Mouse (Mus musculus) layer of hippocampus, adult 9-11 months (tissue): ENCODE data around the gene Gm49358.

Experiments used
- DNase-seq: peaks from one replicate; pipeline ENCODE4 v3.0.0; 2022

Gene Gm49358

DNA sequence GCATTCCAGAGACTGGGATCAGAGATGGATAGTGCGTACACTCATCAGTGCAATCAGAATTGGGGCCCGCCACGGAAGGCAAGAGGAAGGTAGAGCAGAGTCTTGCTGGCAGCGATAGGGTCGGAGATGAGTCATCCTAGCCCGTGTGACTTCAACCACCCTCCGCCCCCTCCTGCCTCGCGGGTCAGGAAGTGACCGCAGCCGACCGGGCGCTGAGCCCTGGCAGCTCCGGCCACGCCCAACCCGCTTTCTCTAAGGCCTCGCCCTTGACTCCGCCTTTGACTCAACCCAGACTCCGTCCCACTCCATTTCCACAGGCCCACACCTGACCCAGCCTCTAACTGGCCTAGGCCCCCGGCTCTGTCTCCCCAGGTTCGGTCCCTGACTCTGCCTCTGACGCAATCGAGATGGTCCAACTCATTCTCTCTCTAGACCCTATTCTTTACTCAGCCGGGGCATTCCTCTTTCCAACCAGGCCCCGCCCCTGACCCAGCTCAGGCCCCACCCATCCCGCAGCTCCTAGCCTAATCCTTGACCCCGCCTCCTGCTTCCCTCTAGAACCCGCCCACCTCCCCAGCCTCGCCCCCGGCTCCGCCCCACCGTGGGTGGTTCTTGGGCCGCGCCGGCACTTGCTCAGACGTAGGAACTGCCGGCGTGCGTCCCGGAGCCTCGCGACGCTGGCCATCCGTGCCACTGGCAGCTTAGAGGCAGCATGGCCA, 14.8 kb downstream of the Gm49358 start, which contains the start of gene Nt5dc3:
Gene Nt5dc3, plus strand, starts transcription at position 608 of the 719 bp plus-strand sequence.
- peak; percentile 96 for DNase-seq

DNA sequence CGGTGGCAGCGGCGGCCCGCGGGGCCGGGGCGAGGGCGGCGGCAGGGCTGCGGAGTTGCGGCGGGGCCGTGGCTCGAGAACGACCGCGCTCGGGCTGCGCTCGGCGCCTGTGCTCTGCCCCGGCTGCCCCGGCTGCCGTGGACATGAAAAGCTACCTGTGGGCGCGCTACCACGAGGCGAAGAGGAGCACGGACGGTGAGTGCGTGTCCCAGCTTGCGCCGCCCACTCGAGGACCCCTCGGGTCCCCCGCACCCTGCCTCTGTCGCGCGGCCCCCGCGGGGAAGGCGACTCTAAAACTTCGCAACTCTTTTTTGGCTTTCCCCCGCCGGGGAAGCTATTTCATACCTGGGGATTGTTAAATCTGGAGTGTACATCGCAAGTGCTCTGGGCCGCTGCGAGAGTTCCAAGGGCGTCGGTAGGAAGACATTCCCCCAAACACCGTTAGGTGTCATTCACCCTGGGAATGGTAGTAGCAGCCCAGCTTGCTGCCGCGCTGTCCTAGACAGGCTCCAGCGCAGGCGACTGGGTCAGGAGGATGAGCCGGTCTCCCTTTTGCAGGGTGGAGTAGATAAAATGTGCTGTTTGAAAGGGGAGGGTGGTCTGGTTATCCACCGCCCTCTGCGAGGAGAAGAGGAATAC, 15.5 kb downstream of the Gm49358 start:
- no peak for DNase-seq

DNA sequence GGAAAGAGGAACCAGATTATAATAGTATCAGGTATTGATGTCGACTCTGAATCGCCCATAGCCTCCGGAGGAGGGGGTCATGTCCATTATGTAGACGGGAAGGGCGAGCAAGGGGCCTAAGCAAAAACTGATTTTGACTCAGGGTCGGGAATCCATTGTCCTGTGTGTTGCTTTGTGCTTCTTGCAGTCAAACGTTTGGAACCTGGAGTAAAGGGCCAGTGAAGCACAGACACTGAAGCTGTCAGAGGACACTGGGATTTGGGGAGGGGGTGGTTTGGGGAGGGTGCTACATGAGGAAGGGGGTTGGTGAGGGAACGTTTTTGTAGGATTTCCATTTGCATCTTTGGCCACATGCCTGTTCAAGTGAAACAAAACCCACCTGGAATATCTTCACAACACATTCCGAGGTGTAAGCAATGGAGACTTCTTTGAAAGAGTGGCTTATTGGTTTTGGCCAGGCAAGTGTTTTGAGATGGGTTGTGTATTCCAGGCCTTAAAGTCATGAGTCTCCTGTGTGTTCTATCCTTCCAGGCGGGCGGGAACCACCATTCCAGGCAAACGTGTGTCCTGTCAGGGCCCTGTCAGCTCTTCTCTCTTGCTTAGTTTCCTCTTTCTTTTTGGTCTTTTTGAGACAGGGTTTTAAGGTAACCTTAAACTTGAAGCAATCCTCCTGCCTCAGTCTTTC, 16.2 kb downstream of the Gm49358 start:
- no peak for DNase-seq

DNA sequence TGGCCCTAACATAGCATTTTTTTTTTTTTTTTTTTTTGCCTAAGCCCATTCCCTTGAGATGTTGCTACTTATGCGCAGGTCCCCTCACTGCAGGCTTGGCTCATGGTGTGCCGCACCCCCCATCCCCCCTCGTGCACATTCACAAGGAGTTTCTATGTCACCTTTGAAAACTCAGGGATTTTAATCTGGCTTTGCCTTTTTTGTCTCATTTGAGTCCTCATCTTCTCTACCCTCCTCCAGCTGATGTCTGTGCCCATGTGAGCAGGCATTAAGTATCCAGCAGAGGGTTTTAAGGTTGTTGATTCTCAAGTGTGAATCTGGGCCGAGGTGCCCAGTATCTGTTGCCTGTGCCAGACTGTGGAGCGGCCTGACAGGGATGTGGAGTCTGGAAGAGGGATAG, 17.9 kb downstream of the Gm49358 start:
- no peak for DNase-seq

DNA sequence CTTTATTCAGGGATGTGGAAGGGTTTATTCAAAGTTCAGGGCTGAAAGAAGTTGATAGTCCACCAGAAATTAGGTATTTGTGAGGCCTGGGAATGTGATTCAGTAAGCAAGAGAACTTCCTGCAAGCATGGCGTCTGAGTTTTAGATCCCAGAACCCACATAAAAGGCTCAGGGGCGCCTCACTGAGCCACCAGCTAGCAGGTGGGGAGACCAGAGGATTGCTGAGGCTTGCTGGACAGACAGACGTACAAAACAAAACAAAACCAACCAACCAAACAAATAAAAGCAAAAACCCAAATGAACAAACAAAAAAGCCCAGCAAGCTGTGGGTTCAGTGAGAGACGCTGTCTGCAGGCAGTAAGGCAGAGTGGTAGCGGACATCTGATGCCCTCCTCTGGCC, 18.9 kb downstream of the Gm49358 start:
- DNase-seq, result no peak

DNA sequence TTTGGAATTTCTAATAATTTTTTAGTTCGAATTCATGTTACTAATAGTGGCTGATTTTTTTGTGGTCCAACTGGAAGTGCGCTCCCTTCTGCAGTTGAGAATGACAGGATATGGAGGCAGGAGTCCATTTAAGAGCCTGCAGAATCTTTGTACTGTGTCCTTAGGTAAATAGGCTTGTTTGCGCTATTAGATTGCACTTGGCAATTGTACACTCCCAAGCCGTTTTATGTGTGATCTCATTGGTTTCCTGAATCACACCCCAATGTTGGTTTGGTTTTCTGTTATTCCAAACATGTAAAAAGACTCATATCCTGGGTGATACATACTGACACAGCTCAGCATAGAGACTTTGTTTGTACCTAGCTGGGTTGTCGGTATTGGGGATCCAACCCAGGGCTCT, 19.8 kb downstream of the Gm49358 start:
- DNase-seq, result no peak

DNA sequence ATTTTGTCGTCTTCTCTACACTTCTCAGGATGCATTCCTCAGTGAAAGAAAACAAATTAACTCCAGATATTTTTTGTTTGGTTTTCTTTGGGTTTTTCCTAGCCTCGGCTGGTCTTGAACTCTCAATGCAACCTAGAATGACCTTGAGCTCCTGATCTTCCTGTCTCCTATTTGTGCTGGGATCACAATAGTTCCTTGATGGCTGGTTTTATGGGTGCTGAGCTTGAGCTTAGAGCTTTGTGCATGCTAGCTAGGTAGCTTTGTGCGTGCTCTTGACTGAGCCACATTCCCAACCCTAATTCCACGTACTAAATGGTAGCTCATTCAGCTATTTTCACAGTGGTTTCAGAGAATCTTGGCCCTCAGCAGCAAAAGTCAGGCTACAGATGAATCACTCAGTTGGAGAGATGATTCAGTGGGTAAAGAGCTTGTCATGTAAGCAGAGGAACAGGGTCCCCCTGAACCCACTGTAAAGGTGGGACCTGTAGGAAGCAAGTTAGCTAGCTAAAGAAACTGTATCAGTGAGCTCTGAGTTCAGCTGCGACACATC, 20.4 kb downstream of the Gm49358 start:
- no peak for DNase-seq

DNA sequence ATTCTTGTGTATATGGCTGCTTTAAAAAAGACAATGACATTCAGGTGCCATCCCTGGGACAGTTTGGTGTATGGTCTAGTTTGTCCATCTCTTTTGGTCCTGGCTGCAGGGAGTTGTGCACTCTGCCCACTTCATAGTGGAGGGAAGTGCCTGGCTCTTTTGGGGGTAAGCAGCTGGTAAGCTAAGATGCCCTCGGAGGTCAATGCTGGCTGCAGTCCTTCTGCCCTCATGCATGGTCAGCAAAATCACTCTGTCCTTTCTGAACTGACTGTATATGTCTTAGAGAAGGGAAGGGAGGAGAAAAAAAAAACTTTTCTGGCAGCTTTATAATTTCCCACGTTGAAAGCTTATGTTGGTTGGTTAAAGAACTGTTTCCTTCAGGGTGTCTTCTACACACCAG, 21.6 kb downstream of the Gm49358 start:
- no peak for DNase-seq

DNA sequence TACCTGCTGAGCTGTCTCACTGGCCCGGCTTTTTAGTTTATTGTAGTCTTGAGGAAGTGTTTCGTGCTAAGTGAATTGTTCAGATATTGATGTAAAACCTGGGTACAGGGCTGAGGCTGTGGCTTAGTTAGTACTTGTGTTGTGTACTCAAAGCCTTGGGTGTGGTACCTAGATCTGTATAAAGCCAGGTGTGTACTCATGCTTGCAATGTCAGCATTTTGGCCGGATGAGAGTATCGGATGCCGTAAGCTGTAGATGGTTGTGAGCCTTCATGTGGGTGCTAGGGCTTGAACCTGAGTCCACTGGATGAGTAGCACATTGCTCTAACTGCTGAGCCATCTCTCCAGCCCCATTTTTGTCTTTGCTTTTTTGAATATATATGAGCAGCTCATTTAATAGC, 22.3 kb downstream of the Gm49358 start:
- no peak for DNase-seq

DNA sequence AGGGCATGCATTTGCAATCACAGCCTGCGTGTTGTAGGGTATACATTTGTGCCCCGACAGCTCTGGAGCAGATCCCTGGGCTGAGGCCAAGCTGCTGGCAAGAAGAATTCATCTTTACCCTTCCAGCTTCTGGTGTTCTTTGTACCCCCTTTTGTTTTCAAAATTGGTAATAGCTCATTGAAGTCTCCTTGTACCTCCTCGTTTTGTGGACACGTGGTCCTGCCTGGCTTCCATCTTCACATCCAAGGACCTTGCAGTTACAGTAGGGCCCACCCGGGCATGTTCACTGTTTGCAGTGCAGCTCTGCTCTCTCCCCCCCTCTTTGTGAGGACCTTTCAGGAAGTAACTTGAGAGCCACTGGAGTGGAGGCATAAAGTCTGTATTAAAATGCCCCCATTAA, 24.4 kb downstream of the Gm49358 start:
- no peak for DNase-seq

DNA sequence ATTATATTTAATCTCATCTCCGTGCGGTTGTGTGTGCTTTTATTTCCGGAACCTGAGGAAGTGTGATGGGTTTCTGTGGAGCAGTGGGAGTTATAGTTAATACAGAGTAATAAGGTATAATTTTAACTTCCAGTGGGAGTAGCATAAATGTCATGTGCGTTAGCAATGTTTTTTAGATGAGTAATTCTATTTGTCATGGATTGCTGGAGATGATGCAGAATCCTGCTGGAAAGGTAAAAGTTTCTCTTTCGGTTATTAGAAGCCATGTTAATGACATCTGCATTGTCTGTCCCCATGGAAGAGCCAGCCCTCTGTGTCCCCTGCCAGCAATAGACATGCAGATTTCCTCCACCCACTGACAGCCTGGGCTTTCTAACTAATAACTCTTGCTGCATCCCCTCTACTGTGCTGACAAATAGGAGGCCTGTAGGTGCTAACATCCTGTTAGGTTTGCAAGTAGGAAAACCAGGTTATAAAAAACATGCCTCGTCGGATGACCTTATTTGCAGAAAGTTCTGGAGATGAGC, 25.4 kb downstream of the Gm49358 start:
- peak; percentile 63 for DNase-seq

DNA sequence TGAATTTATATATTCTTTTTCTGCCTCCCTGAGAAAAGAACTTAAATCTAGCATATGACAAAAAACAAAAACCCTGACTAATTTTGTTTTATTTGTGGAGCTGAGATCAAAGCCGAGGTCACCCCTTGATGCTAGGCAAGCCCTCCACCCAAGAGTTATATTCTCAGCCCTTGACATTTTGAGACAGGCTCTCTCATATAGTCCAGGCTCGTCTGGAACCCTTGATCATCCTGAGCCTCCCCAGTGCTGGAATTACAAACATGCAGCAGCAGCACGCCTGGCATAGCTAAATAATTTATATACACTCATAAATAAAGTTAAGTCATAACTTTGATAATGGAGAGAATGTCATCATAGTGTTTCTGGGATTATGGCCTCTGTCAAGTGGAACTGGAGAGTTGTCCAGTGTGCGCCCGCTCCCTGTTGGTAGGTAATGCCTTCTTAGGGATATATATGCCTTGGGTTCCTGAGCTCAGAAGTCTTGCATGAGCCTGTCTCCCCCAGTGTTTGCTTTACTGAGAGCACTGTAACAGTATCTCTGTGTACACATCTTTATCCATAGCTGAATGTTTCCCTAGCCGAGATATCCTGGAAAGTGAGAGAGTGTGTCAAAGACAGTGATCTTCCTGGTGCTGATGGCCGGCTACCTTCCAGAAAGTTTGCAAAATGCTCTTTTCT, 27.9 kb downstream of the Gm49358 start:
- no peak for DNase-seq

DNA sequence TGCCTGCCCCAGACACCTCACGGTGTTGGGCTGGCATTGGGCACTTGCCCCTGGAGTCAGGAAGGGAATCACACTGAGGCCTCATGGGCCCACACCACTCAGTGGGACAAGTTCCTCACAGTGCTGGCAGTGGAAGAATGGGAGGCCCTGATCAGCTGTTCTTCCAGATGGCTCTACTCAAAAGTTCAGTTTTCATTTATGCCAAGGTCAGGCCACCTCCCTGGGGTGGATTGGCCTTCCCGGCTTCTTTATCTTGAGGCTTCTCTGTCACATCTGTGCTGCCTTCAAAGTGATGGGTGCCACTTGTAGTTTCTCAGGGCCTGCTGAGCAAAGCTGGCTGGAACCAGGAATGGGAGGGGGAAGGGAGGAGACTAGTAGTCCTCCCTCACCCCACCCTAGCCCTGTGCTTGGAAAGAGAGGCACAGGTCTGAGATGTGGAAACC, 29.8 kb downstream of the Gm49358 start:
- no peak for DNase-seq

DNA sequence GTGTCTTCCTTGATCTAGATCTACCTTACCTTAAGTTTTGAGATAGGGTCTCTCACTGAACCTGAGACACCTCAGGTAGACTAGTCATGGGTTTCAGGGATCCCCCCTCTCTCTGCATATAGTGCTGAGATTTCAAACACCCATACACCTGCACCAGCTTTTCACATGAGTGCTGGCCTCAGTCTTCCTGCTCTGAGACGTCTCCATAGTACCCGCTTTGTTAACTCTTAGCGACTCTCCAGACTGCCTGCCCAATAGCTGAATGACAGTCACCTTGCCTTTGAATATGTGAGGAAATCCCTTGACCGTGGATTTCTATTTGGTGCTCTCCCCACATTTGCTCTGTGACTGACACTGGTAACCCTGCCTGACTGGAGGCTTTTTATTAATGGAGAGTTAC, 30.4 kb downstream of the Gm49358 start:
- DNase-seq, result no peak

DNA sequence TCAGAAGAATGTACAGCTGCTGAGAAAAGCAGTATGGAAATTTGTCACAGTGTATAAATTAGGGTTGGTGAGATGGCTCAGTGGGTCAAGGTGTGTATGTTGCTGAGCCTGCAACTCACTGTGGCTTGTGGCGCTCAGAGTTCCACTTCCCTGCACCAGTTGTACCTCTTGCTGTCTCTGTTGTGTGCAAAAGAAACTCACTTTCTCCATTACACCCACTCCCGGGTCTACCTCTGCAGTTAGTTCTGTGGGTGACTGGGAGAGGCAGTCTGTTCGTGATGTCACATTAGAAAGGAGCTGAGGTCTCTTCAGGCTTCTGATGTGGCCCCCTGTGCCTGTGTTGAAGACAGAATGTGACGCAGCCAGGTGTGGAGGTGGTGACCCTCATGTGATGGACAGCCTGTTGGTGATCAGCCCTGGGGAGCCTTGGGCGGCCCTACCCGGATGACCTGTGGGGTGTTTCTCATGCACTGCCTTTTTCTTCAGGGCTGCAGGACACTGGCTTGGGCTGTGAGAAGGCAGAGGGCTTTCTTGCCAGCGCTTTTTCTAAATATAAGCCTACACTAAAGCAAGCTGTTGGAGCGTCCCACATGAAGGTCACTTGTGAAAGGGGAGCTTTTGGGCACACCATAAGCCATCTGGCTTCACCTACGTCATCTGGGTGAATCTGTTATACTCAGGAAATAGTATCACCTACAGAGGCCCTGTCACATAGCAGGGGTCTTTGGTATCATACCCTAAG, 31.2 kb downstream of the Gm49358 start:
- no peak for DNase-seq

DNA sequence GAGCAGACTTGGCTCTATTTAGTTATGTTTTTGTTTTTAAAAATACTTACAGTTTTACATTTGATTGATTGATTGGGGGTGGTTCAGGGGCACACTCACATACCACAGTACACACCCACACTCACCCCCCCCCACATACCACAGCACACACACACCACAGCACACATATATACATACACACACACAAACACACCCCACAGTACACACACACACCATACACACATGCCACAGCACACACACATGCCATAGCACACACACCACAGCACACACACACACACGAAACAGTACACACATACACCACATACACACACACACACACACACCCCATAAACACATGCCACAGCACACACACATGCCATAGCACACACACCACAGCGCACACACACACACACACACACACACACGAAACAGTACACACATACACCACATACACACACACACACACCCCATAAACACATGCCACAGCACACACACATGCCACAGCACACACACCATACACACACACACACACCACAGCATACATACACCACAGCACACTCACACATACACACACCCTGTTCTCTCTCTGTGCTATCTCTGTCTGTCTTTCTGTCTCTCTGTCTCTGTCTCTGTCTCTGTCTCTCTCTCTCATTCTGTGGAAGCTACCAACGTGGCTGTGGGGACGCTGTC, 32.4 kb downstream of the Gm49358 start:
- no peak for DNase-seq

DNA sequence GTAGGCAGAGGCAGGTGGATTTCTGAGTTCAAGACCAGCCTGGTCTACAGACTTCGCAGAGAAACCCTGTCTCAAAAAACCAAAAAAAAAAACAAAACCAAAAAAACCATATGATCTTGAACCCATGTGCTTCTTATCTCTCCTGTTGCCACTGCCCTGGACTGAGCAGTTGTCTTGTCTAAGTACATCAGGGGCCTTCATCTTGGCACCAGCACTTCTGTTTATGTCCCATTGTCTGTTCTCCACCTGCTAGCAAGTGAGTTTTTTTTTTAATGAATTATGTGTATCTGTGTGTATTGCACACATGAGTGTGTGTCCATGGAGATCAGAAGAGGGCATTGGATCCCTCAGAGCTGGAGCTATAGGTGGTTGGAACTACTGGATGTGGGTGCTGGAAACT, 43.6 kb downstream of the Gm49358 start:
- no peak for DNase-seq

DNA sequence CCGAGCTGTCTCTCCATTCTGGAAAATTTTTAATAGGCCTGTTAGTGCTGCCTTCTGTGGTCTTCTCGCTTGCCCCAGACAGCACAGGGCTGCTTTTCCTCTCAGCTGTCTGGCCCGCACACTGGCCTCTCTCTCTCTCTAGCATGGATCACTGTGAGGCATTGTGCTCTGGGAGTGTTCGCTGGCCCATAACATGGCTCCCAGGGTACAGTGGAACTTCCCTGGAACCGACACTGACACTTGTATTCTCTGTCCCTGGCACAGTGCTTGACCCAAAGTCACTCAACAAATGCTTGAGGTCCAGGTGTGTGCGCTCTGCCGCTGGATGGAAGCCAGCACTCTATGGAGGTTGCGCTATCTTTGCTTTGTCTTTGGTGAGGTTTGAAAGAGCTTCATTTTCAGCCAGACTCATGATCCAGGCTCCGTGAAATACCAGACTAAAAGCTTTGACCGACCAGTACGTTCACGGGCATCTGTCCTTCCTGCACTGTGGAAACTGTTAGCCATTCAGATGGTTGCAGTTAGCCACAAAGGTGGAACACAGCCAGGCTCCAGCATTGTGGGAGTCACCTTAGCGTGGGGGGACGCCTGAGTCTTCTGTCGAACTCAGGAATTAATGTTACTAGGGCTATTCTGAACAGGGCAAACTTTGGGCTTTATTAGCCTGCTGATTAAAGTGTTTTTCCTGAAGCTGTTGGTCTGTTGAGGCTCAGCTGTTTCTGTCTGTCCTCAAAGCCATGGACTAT, 44.4 kb downstream of the Gm49358 start:
- no peak for DNase-seq

DNA sequence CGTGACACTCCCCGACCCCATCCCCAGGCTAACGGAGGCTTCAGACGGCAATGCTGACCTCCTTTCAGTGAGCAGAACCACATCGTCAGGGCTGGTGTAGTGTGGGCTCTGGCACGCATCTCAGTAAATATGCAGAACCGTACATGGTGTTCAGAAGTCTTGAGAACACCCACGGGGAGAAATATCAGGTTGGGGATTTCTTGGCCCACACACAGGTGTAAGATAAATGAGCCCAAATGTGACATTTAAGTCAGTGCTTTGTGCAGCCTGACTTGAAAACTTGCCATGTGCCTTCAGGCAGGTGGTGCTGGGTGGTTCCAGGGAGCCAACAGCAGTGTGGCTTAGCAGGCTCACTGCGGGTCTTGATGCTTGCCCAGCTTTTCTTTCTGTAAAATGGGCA, 46.2 kb downstream of the Gm49358 start:
- DNase-seq, result peak; percentile 64

DNA sequence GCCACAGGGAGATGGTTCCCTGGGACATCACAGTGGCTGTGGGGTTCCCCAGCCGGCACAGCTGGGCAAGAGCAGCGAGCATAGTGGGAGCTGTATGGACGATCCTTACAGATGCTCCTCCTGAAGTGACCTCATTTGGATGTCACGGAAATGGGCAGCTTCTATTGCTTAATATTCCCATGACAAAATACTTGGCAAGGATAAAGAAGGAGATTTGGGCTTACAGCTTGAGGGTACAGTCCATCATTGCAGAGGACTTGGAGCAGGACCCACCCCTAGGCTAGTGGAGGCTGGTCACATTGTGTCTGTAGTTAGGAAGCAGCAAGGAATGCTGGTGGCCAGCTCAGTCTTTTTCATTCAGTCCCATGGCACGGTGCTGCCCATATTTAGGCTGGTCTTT, 46.8 kb downstream of the Gm49358 start:
- no peak for DNase-seq
